Mouse (Mus musculus): ENCODE data around the gene Nell1. TPM values are rescaled to one million over a fixed set of nuclear protein-coding genes. Genes with fewer than 3 reads are reported as not detected.

The Nell1 gene
- polyA plus RNA-seq, 2 experiments, result 0.08 TPM; not detected in 1

GRCm38 (mm10) chr7:50429725-50430124, 455.1 kb downstream of the Nell1 start:
- no peak overlapping the region for H3K4me3 ChIP-seq (ENCODE audit: insufficient read depth in 1 of 2, low read depth in 2 of 2, low read length in 2 of 2)
- ATAC-seq (ENCODE audit: insufficient read depth), result no peak
- H3K27ac ChIP-seq, result no peak overlapping the region
- no peak for DNase-seq (ENCODE audit: low read depth in 3 of 3, low spot score in 3 of 3)
- H3K4me1 ChIP-seq (replicated peaks; ENCODE audit: control insufficient read depth in 2 of 2, insufficient read depth in 2 of 2, low read length in 1 of 2), result no peaks in the 10 kb centered on the region
- no peaks in the 10 kb centered on the region for H3K36me3 ChIP-seq (replicated peaks; ENCODE audit: control insufficient read depth, insufficient read depth, low read depth)
- no peak for TF ChIP-seq EP300 (IDR thresholded peaks at IDR 0.05; ENCODE audit: low read depth)
- TF ChIP-seq CTCF (IDR thresholded peaks at IDR 0.05; ENCODE audit: low read depth), result no peak
- no peak overlapping the region for H3K4me2 ChIP-seq (ENCODE audit: low read depth)
- 58% methylated on average over 5 of the region's 5 CpGs for WGBS (ENCODE audit: insufficient replicate concordance)
- no peak overlapping the region for H3K9ac ChIP-seq (replicated peaks)
- no peaks in the 10 kb centered on the region for H3K9me3 ChIP-seq (ENCODE audit: control insufficient read depth, low read length)
- H3K27me3 ChIP-seq (ENCODE audit: control insufficient read depth, insufficient read depth, low read length), result no peaks in the 10 kb centered on the region

GRCm38 (mm10) chr7:50441237-50441636, 466.6 kb downstream of the Nell1 start:
- Histone ChIP-seq H3K4me1 (replicated peaks; ENCODE audit: control insufficient read depth in 2 of 2, insufficient read depth in 2 of 2, low read length in 1 of 2) (no peaks in the 10 kb centered on the region), H3K36me3 (replicated peaks; ENCODE audit: control insufficient read depth, insufficient read depth, low read depth) (no peaks in the 10 kb centered on the region), H3K4me2 (ENCODE audit: low read depth) (no peak overlapping the region), H3K27ac (no peak overlapping the region), H3K27me3 (ENCODE audit: control insufficient read depth, insufficient read depth, low read length) (no peaks in the 10 kb centered on the region), H3K9me3 (ENCODE audit: control insufficient read depth, low read length) (no peaks in the 10 kb centered on the region), H3K9ac (replicated peaks) (no peak overlapping the region), H3K4me3 (ENCODE audit: insufficient read depth in 1 of 2, low read depth in 2 of 2, low read length in 2 of 2) (no peak overlapping the region)
- TF ChIP-seq CTCF (IDR thresholded peaks at IDR 0.05; ENCODE audit: low read depth) (no peak), EP300 (IDR thresholded peaks at IDR 0.05; ENCODE audit: low read depth) (no peak)
- no peak for DNase-seq (ENCODE audit: low read depth in 3 of 3, low spot score in 3 of 3)
- no peak for ATAC-seq (ENCODE audit: insufficient read depth)

- DNase-seq (ENCODE audit: low read depth in 3 of 3, low spot score in 3 of 3) (no peak), ATAC-seq (ENCODE audit: insufficient read depth) (no peak)
- 57% methylated on average over 4 of the region's 4 CpGs for WGBS (ENCODE audit: insufficient replicate concordance)
- Histone ChIP-seq H3K4me2 (ENCODE audit: low read depth) (no peak overlapping the region), H3K4me3 (ENCODE audit: insufficient read depth in 1 of 2, low read depth in 2 of 2, low read length in 2 of 2) (no peak overlapping the region), H3K27ac (no peak overlapping the region), H3K9me3 (ENCODE audit: control insufficient read depth, low read length) (no peaks in the 10 kb centered on the region), H3K9ac (replicated peaks) (no peak overlapping the region), H3K36me3 (replicated peaks; ENCODE audit: control insufficient read depth, insufficient read depth, low read depth) (no peaks in the 10 kb centered on the region), H3K27me3 (ENCODE audit: control insufficient read depth, insufficient read depth, low read length) (no peaks in the 10 kb centered on the region), H3K4me1 (replicated peaks; ENCODE audit: control insufficient read depth in 2 of 2, insufficient read depth in 2 of 2, low read length in 1 of 2) (no peaks in the 10 kb centered on the region)
- TF ChIP-seq CTCF (IDR thresholded peaks at IDR 0.05; ENCODE audit: low read depth), result no peak
- TF ChIP-seq EP300 (IDR thresholded peaks at IDR 0.05; ENCODE audit: low read depth), result no peak
Measured at GRCm38 (mm10) chr7:50447316-50447715, 472.7 kb downstream of the Nell1 start.

- Histone ChIP-seq H3K27ac (no peak overlapping the region), H3K27me3 (ENCODE audit: control insufficient read depth, insufficient read depth, low read length) (no peaks in the 10 kb centered on the region), H3K9me3 (ENCODE audit: control insufficient read depth, low read length) (no peaks in the 10 kb centered on the region), H3K4me2 (ENCODE audit: low read depth) (no peak overlapping the region), H3K4me3 (ENCODE audit: insufficient read depth in 1 of 2, low read depth in 2 of 2, low read length in 2 of 2) (no peak overlapping the region), H3K4me1 (replicated peaks; ENCODE audit: control insufficient read depth in 2 of 2, insufficient read depth in 2 of 2, low read length in 1 of 2) (no peaks in the 10 kb centered on the region), H3K36me3 (replicated peaks; ENCODE audit: control insufficient read depth, insufficient read depth, low read depth) (no peaks in the 10 kb centered on the region), H3K9ac (replicated peaks) (no peak overlapping the region)
- DNase-seq (ENCODE audit: low read depth in 3 of 3, low spot score in 3 of 3), result no peak
- 71% methylated on average over 6 of the region's 6 CpGs for WGBS (ENCODE audit: insufficient replicate concordance)
- TF ChIP-seq EP300 (IDR thresholded peaks at IDR 0.05; ENCODE audit: low read depth) (no peak), CTCF (IDR thresholded peaks at IDR 0.05; ENCODE audit: low read depth) (no peak)
- no peak for ATAC-seq (ENCODE audit: insufficient read depth)
Measured at GRCm38 (mm10) chr7:50467742-50468141, 493.1 kb downstream of the Nell1 start.

GRCm38 (mm10) chr7:50470555-50470954, 495.9 kb downstream of the Nell1 start:
- Histone ChIP-seq H3K4me2 (ENCODE audit: low read depth) (no peak overlapping the region), H3K36me3 (replicated peaks; ENCODE audit: control insufficient read depth, insufficient read depth, low read depth) (no peaks in the 10 kb centered on the region), H3K27me3 (ENCODE audit: control insufficient read depth, insufficient read depth, low read length) (no peaks in the 10 kb centered on the region), H3K4me1 (replicated peaks; ENCODE audit: control insufficient read depth in 2 of 2, insufficient read depth in 2 of 2, low read length in 1 of 2) (no peaks in the 10 kb centered on the region), H3K27ac (no peak overlapping the region), H3K9ac (replicated peaks) (no peak overlapping the region), H3K4me3 (ENCODE audit: insufficient read depth in 1 of 2, low read depth in 2 of 2, low read length in 2 of 2) (no peak overlapping the region), H3K9me3 (ENCODE audit: control insufficient read depth, low read length) (no peaks in the 10 kb centered on the region)
- DNase-seq (ENCODE audit: low read depth in 3 of 3, low spot score in 3 of 3) (no peak), ATAC-seq (ENCODE audit: insufficient read depth) (no peak)
- TF ChIP-seq EP300 (IDR thresholded peaks at IDR 0.05; ENCODE audit: low read depth) (no peak), CTCF (IDR thresholded peaks at IDR 0.05; ENCODE audit: low read depth) (no peak)
- 61% methylated on average over 3 of the region's 3 CpGs for WGBS (ENCODE audit: insufficient replicate concordance)
